Mouse (Mus musculus): ENCODE data around the gene Slc34a3. TPM values are rescaled to one million over a fixed set of nuclear protein-coding genes. Genes with fewer than 3 reads are reported as not detected.

Slc34a3 gene
- total RNA-seq, 2 experiments from 2014 or later, result not detected

- intact Hi-C loops (cut with DNase I), result loop anchor here (5.0 to 10.0 kb wide), 2 partner anchors 37 to 215 kb away; partner anchors contain the start of gene Dph7
- DNase-seq (ENCODE audit: low spot score), result no peak
These were observed 54.5 kb downstream of the Slc34a3 start for GRCm38 (mm10) chr2:25179566-25180217.

Other genes starting within 250 kb of the Slc34a3 start
- 10 to 100 TPM; 19.8 to 21.2 TPM for gene Nsmf, start 180.0 kb downstream of the Slc34a3 start, total RNA-seq (2021)
- gene Entpd8, start 154.1 kb downstream of the Slc34a3 start, total RNA-seq (2021), result not detected
- not detected for gene Noxa1, start 139.2 kb downstream of the Slc34a3 start, total RNA-seq (2021)
- 10 to 100 TPM in 1 of 2 experiments, 1 to 10 TPM in 1; 7.2 to 11.5 TPM for gene Nrarp, start 53.6 kb downstream of the Slc34a3 start, total RNA-seq (2021)
- gene Tor4a, start 37.5 kb downstream of the Slc34a3 start, total RNA-seq (2021), result 1 to 10 TPM; 4.1 to 4.2 TPM
- 10 to 100 TPM; 36.1 to 40.6 TPM for gene Nelfb, start 22.9 kb downstream of the Slc34a3 start, total RNA-seq (2021)
- gene Stpg3, start 19.7 kb downstream of the Slc34a3 start, total RNA-seq (2021), result not detected
- gene Fam166a, start 15.6 kb downstream of the Slc34a3 start, total RNA-seq (2021), result not detected
- gene Tubb4b, start 9.7 kb downstream of the Slc34a3 start, total RNA-seq (2021), result 100 to 1,000 TPM; 258 to 313 TPM
- not detected for gene Rnf224, start 2.4 kb upstream of the Slc34a3 start, total RNA-seq (2021)
- gene Rnf208, start 7.9 kb upstream of the Slc34a3 start, total RNA-seq (2021), result under 1 TPM in 1 of 2 experiments, not detected in 1; 0.53 TPM
- gene Cysrt1, start 8.1 kb upstream of the Slc34a3 start, total RNA-seq (2021), result not detected
- 1 to 10 TPM; 1.5 to 1.7 TPM for gene AL732309.1, start 12.5 kb upstream of the Slc34a3 start, total RNA-seq (2021)
- 10 to 100 TPM; 12.6 to 13.2 TPM for gene Tmem203, start 21.1 kb upstream of the Slc34a3 start, total RNA-seq (2021)
- 1 to 10 TPM; 3.6 to 6.0 TPM for gene Tprn, start 28.3 kb upstream of the Slc34a3 start, total RNA-seq (2021)
- gene Ssna1, start 38.1 kb upstream of the Slc34a3 start, total RNA-seq (2021), result 10 to 100 TPM; 36.7 to 40.5 TPM
- 10 to 100 TPM; 38.4 to 40.7 TPM for gene Anapc2, start 38.1 kb upstream of the Slc34a3 start, total RNA-seq (2021)
- not detected for gene Tmem210, start 53.8 kb upstream of the Slc34a3 start, total RNA-seq (2021)
- not detected for gene Lrrc26, start 55.6 kb upstream of the Slc34a3 start, total RNA-seq (2021)
- gene Grin1, start 84.8 kb upstream of the Slc34a3 start, total RNA-seq (2021), result not detected
- 10 to 100 TPM; 18.0 to 20.9 TPM for gene Man1b1, start 98.0 kb upstream of the Slc34a3 start, total RNA-seq (2021)
- gene Dpp7, start 122.0 kb upstream of the Slc34a3 start, total RNA-seq (2021), result 1 to 10 TPM; 3.0 to 3.4 TPM
- 1 to 10 TPM; 4.0 to 6.1 TPM for gene Uap1l1, start 131.3 kb upstream of the Slc34a3 start, total RNA-seq (2021)
- gene Sapcd2, start 138.0 kb upstream of the Slc34a3 start, total RNA-seq (2021), result under 1 TPM; 0.16 to 0.50 TPM
- 10 to 100 TPM; 10.8 to 13.9 TPM for gene Entpd2, start 161.5 kb upstream of the Slc34a3 start, total RNA-seq (2021)
- gene Npdc1, start 165.0 kb upstream of the Slc34a3 start, total RNA-seq (2021), result 10 to 100 TPM; 25.1 to 27.7 TPM
- gene Fut7, start 188.9 kb upstream of the Slc34a3 start, total RNA-seq (2021), result under 1 TPM in 1 of 2 experiments, not detected in 1; 0.34 TPM
- 10 to 100 TPM; 31.2 to 36.2 TPM for gene Abca2, start 194.3 kb upstream of the Slc34a3 start, total RNA-seq (2021)
- gene Clic3, start 222.5 kb upstream of the Slc34a3 start, total RNA-seq (2021), result 1 to 10 TPM; 2.4 to 3.6 TPM
- 10 to 100 TPM; 17.4 to 20.8 TPM for gene Paxx, start 226.7 kb upstream of the Slc34a3 start, total RNA-seq (2021)
- gene Ptgds, start 235.7 kb upstream of the Slc34a3 start, total RNA-seq (2021), result 100 to 1,000 TPM; 117 to 160 TPM